Mouse (Mus musculus) cerebellum, adult (tissue): ENCODE results near the gene Hist1h2ad.
"Not testable (repeated sequence)": the region's sequence is repeated elsewhere in the genome, so short reads cannot be mapped to it uniquely, and the experiment has no call there.

ENCODE experiments used
- ATAC-seq: cut with Nextera tagmentation; 2 replicates; pipeline ENCODE4 v1.9.2; 2017; ENCODE audit warnings: mild to moderate bottlenecking, moderate library complexity, mixed read lengths; ENCODE audit not compliant: insufficient number of reproducible peaks, low FRiP score, low TSS enrichment

The Hist1h2ad gene

DNA sequence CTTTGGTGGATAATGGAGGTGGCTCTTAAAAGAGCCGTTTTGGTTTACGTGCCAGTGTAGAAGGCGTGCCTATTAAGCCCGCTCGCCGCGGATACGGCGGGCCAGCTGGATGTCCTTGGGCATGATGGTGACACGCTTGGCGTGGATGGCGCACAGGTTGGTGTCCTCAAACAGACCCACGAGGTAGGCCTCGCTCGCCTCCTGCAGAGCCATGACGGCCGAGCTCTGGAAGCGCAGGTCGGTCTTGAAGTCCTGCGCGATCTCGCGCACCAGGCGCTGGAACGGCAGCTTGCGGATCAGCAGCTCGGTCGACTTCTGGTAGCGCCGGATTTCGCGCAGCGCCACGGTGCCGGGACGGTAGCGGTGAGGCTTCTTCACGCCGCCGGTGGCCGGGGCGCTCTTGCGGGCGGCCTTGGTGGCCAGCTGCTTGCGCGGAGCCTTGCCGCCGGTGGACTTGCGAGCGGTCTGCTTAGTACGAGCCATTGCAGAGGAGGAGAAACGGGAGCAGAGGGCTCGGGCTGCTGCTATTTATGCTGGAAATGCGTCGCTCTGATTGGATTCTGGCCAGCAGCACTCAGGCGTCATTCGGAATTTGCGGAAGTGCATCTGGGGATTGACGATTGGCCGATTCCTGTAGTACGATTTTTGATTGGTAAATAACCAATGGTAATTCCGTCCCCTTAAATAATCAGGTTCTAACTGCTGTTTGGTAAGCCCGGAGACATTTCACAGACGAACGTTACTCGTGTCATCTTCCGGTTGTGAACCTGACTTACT, 12.1 kb upstream of the Hist1h2ad start, which contains the start of gene Hist1h3e:
Hist1h3e (minus strand) TSS at position 487 of the 777 bp plus-strand sequence.
- ATAC-seq, result peak; percentile 93

DNA sequence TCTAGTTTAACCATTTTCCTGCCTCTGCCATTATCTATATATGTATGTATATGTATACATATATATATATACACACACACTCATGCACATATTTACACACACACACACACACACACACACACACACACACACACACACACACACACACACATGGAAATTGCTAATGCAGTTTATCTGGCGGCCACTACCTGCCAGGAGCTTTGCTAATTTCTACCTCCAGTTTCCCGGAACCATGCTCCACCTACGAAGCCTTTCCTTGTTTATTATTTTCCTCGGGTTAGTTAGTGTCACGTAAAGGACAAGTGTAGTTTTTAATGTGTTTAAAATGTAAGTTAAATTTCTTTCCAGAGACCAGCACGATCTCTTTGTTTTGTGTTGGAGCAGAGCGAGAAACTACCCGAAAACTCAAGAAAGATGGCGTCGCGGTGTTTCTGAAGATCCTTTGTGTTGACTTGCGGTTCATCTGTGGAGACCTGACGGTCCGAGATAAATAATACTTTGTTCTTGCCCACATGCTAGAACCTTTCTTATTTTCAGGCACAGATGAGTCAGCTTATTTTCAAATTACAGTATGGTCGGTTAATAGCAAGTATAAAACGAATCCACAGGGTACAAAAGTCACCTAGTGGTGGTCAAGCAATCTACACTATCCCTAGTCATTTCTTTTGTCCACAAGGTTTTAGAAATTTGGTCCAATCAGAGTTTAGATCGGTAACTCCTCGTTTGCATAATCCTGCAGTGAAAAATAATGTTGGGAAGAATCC, 11.3 kb upstream of the Hist1h2ad start:
- peak; percentile 71 for ATAC-seq

DNA sequence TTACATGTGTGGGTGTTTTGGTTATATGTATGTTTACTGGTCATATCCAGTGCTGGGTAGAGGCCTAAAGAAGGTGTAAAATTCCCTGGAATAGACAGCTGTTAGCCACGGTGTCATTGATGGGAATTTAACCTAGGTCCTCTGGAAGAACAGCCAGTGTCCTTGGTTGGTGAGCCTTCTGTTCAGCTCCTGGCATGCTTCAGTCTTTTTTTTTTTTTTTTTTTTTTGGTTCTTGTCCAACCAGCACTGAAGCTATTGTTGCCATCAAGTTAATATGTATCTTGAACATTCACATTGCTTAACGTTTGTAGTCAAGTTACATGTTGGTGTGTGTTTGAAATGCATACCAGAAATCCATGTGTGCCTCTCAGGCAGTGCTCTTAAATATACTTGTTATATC, 9.7 kb upstream of the Hist1h2ad start:
- ATAC-seq, result no peak

- ATAC-seq, result not testable (repeated sequence)
Measured at GRCm38 (mm10) chr13:23570261-23571021, 3.7 kb upstream of the Hist1h2ad start.

DNA sequence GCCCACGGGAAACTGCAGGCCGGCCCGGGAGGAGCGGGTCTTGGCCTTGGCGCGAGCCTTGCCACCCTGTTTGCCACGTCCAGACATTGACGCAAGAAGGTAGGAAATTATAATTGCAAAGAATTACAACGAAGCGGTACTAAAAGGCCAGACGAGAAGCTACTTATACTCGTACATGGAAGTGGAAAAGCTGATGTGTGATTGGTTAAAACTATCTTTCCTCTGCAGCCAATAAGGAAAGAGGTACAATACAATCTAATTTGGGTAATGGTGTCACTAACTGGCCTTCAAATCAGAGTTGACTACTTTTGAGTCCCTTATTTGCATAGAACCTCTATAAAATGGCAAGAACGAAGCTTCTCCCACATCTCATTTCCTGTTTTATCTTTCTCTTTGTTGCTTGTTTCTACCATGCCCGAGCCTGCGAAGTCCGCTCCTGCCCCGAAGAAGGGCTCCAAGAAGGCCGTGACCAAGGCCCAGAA, 3.1 kb upstream of the Hist1h2ad start, which contains the start of the genes Hist1h2ae and Hist1h2bg:
Hist1h2ae (minus strand) TSS at position 199 of the 482 bp plus-strand sequence.
Hist1h2bg (plus strand) TSS at position 375 of the 482 bp plus-strand sequence.
- ATAC-seq, result peak; percentile 97

GRCm38 (mm10) chr13:23571504-23572217, 2.5 kb upstream of the Hist1h2ad start:
- ATAC-seq, result not testable (repeated sequence)

DNA sequence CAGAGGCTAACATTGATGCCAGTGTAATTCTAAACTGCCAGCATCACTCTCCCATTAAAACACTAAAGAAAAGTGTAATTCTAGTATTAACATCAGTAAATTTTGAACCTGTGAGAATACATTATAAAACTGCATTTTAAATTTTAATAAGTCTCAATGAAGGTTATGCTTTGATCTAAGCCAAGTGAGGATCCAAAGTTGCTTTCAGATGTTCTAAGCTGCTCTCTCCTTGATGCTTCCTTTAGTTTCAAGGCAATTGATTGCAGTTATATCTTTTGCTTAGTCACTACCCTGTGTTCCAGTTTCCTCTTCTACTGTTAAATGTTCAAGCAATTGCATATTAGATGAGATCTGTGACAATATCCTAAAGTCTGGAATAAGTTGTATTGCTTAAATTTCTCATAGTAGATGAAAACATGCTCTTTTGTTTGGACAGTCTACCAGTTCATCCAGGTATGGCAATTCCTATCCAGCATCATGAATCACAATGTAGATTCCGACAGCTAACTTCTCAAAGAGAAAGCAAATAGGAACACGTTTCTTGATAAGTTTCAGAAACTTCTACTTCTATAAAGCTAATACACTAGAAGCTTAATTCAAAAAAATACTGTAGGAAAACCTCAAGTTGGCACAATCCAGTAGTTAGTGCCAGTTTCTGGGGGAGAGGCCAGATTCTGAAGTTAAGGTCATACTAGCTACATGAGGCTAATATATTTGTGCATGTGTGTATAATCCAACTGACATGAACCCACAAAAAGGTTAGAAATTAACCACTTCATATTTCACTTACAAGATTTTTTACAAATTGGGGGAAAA, 1.8 kb upstream of the Hist1h2ad start:
- ATAC-seq, result no peak

GRCm38 (mm10) chr13:23573034-23573897, 915 bp upstream of the Hist1h2ad start:
- not testable (repeated sequence) for ATAC-seq

- not testable (repeated sequence) for ATAC-seq
Measured at GRCm38 (mm10) chr13:23574546-23575170, 477 bp downstream of the Hist1h2ad start.

DNA sequence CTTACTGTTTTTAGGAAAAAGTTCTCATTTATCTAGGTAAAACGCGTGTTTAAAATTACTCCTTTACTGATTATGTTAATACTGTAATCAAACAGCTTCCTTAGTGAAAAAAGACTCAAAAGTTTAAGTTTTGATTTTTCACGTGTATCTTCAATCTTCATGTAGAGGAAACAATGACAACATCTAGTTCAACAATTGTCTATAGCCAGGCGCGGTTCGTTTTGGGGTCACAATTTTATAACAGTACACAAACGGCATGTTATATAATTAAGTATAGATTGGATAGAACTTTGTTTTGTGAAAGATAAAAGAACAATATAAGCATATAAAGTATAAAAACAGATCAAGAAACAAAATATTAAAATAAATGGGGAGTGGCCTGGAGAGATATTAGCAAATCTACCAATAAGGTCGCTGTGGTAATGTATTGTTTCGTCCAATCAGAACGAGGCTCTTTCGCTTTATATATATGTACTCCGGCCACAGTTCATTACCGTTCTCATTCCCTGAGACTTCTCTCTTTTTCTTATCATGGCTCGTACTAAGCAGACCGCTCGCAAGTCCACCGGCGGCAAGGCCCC, 1.2 kb downstream of the Hist1h2ad start, which contains the start of gene Hist1h3d:
Hist1h3d (plus strand) TSS at position 493 of the 581 bp plus-strand sequence.
- ATAC-seq, result no peak

DNA sequence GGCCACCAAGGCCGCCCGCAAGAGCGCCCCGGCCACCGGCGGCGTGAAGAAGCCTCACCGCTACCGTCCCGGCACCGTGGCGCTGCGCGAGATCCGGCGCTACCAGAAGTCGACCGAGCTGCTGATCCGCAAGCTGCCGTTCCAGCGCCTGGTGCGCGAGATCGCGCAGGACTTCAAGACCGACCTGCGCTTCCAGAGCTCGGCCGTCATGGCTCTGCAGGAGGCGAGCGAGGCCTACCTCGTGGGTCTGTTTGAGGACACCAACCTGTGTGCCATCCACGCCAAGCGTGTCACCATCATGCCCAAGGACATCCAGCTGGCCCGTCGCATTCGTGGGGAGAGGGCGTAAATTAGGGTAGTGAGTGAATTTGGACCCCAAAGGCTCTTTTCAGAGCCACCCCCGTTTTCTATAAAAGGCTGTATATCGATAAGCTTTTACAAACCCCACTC, 1.7 kb downstream of the Hist1h2ad start:
- not testable (repeated sequence) for ATAC-seq

DNA sequence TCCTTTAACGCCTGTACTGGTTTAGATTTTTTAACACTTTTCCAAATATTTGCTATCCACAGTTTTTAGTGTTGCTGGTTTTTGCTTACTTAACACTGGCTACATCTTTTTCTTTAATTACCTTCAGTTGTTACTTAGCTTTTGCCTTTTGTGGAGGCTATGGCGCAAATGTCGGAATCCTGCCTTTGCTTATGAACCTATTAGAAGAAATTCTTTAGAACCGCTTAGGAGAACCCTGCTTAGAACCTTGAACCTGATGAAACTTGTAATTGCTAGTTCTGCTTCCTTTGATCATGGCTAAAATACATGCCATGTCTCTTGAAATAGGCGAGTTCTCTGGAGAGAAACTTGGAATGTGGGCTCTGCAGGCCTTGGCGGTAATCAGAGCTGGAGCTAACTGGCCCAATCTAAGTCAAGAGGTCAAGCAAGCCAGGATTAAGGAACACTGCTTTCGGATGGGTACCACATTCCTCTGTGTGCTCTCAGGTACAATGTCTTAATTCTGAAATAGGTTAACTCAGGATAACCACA, 2.2 kb downstream of the Hist1h2ad start:
- ATAC-seq, result no peak

GRCm38 (mm10) chr13:23576906-23577639, 2.9 kb downstream of the Hist1h2ad start:
- no peak for ATAC-seq

- no peak for ATAC-seq
Measured at GRCm38 (mm10) chr13:23577835-23578234, 3.7 kb downstream of the Hist1h2ad start.

DNA sequence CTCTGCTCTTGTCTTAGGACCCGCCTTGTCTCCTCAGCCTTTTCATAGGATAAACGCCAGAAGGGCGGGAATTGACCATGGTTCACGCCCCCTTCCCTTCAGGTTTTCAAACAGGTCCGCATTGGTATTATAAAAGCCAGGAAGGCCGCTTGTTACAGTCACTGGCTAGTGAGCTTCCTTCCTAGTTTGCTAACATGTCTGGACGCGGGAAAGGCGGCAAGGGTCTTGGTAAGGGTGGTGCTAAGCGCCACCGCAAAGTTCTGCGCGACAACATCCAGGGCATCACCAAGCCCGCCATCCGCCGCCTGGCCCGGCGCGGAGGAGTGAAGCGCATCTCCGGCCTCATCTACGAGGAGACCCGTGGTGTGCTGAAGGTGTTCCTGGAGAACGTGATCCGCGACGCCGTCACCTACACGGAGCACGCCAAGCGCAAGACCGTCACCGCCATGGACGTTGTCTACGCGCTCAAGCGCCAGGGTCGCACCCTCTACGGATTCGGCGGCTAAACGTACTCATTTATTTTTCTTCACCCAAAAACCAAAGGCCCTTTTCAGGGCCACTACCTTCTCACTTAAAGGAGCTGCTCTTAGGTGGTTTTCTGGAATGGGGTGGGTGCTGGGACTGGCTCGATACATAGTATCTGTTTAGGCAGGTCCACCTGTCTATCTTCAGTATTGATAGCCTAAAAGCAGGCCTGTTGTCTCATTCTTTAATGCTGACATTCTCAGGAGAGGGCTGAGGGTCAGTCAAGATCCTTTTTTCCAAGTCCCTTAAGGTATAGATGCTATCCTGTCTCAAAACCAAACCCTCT, 7.4 kb downstream of the Hist1h2ad start, which contains the start of gene Hist1h4d:
Hist1h4d (plus strand) TSS at position 191 of the 811 bp plus-strand sequence.
- ATAC-seq, result peak; percentile 89
